25 mouse cellular contexts compared by ENCODE assay signal in the genomic region with DNA sequence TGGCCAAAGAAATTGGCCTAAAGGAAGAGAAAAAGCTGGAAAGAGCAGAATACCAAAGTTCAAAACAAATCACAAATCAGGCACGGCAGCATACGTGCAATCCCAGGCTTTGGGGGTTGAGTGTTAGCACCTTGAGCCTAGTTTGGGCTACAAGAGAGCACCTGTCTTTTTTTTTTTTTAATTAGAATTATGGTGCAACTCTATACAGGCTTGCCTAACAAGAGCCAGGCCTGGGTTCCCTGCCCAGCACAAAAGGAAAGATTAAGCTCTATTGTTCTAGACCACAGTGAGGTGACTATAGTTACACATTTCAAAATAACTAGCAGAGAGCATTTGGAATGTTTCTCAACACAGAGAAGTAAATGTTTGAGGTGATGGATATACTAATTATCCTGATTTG. TPM values are rescaled to one million over a fixed set of nuclear protein-coding genes. Genes with fewer than 3 reads are reported as not detected.
DNase-seq lines count a peak whose midpoint lies in the region; ATAC-seq lines count a peak whose summit lies in the region.
"Had no signal": no experiment of that assay in that cellular context is flagged by ENCODE, and none has a peak within 500 bp of the region (broad histone marks: within the 10 kb centered on the region; RNA-seq: fewer than 3 reads in every experiment).

No protein-coding gene starts in this region.

- no peaks in the 10 kb centered on the region for H3K4me1 ChIP-seq in embryonic facial prominence, embryonic 14.5 days (ENCODE audit: control insufficient read depth, insufficient read depth, low read length)
- H3K4me1 ChIP-seq in embryonic facial prominence, embryonic 10.5 days, result no peaks in the 10 kb centered on the region
- H3K4me1 ChIP-seq: embryonic facial prominence, embryonic 12.5 days; embryonic facial prominence, embryonic 15.5 days; forebrain, embryonic 13.5 days; forebrain, embryonic 15.5 days had no signal

- no peak overlapping the region for H3K27ac ChIP-seq in embryonic facial prominence, embryonic 14.5 days (replicated peaks; ENCODE audit: low read depth, low read length)
- H3K27ac ChIP-seq in embryonic facial prominence, embryonic 10.5 days (replicated peaks), result no peak overlapping the region
- H3K27ac ChIP-seq: embryonic facial prominence, embryonic 12.5 days; embryonic facial prominence, embryonic 15.5 days; forebrain, embryonic 13.5 days; forebrain, embryonic 15.5 days had no signal

- 78% methylated on average over 2 of the region's 2 CpGs for WGBS in embryonic facial prominence, embryonic 14.5 days
- WGBS in embryonic facial prominence, embryonic 10.5 days, result 89% methylated on average over 2 of the region's 2 CpGs

- DNase-seq in embryonic facial prominence, embryonic 14.5 days (ENCODE audit: low spot score), result peak; percentile 9
- DNase-seq in embryonic facial prominence, embryonic 10.5 days (ENCODE audit: low spot score), result no peak
- DNase-seq in 416B (ENCODE audit: low read depth), result peak; percentile 33
- peak; percentile 82 for DNase-seq in fat pad, adult 2 months (ENCODE audit: extremely low read depth, low read depth, low spot score)
- DNase-seq in cerebellum, adult 9-10 months, result no peak
- DNase-seq: adrenal gland, adult 8-10 months; adrenal gland, postnatal 14 days; adrenal gland, postnatal 36 days; cerebellum, adult 11-12 months; cerebellum, adult 2 months; cerebellum, adult 9-11 months; cerebellum, postnatal 14 days; cerebellum, postnatal 36 days; embryo, embryonic 11 days; forebrain, postnatal 0 days had no signal

- H3K9ac ChIP-seq in embryonic facial prominence, embryonic 14.5 days (ENCODE audit: low read depth, low read length), result no peak overlapping the region
- H3K9ac ChIP-seq: embryonic facial prominence, embryonic 12.5 days; embryonic facial prominence, embryonic 15.5 days; forebrain, embryonic 13.5 days; forebrain, embryonic 15.5 days; forebrain, postnatal 0 days had no signal

- no peaks in the 10 kb centered on the region for H3K36me3 ChIP-seq in embryonic facial prominence, embryonic 14.5 days (ENCODE audit: control insufficient read depth, insufficient read depth, low read length)
- no peaks in the 10 kb centered on the region for H3K36me3 ChIP-seq in embryonic facial prominence, embryonic 10.5 days (replicated peaks)
- H3K36me3 ChIP-seq: embryonic facial prominence, embryonic 12.5 days; embryonic facial prominence, embryonic 15.5 days; forebrain, embryonic 15.5 days; G1E had no signal

- ATAC-seq in embryonic facial prominence, embryonic 14.5 days (ENCODE audit: low read depth), result peak; percentile 53; the same call in 1 of the 2 replicates
- ATAC-seq: activated CD4-positive, CD25-positive, alpha-beta regulatory T cell, adult 4 months; forebrain, embryonic 13.5 days; forebrain, embryonic 15.5 days; forebrain, postnatal 0 days; Patski had no signal

- H3K4me2 ChIP-seq in embryonic facial prominence, embryonic 14.5 days (ENCODE audit: low read depth, low read length), result no peak overlapping the region
- H3K4me2 ChIP-seq: embryonic facial prominence, embryonic 12.5 days; embryonic facial prominence, embryonic 15.5 days; forebrain, embryonic 13.5 days; forebrain, embryonic 15.5 days had no signal

- H3K9me3 ChIP-seq in embryonic facial prominence, embryonic 14.5 days (ENCODE audit: control insufficient read depth, low read length), result no peaks in the 10 kb centered on the region
- no peaks in the 10 kb centered on the region for H3K9me3 ChIP-seq in embryonic facial prominence, embryonic 10.5 days
- H3K9me3 ChIP-seq: embryonic facial prominence, embryonic 12.5 days; embryonic facial prominence, embryonic 15.5 days; forebrain, embryonic 13.5 days; forebrain, embryonic 15.5 days; G1E had no signal

- no peaks in the 10 kb centered on the region for H3K27me3 ChIP-seq in embryonic facial prominence, embryonic 14.5 days (replicated peaks; ENCODE audit: control insufficient read depth, insufficient read depth, low read length)
- no peaks in the 10 kb centered on the region for H3K27me3 ChIP-seq in embryonic facial prominence, embryonic 10.5 days (replicated peaks; ENCODE audit: low read depth, poor library complexity, severe bottlenecking)
- H3K27me3 ChIP-seq: embryonic facial prominence, embryonic 12.5 days; embryonic facial prominence, embryonic 15.5 days; forebrain, embryonic 13.5 days; forebrain, embryonic 15.5 days; Patski had no signal

- no peak overlapping the region for H3K4me3 ChIP-seq in embryonic facial prominence, embryonic 14.5 days (ENCODE audit: low read depth, low read length)
- H3K4me3 ChIP-seq in embryonic facial prominence, embryonic 10.5 days, result no peak overlapping the region
- H3K4me3 ChIP-seq: embryonic facial prominence, embryonic 12.5 days; embryonic facial prominence, embryonic 15.5 days; erythroblast, embryonic 14.5 days; forebrain, embryonic 13.5 days; forebrain, embryonic 15.5 days had no signal

RNA-seq across cellular contexts. Expression of a gene that starts 32.8 kb away (rescaled TPM):
- polyA plus RNA-seq in embryonic facial prominence, embryonic 14.5 days (2014; fragmentation: Nextera tagmentation; extraction: Ambion mirVana), result 13.4 and 13.8 TPM in 2 replicates
- 11.4 and 13.0 TPM in 2 replicates for polyA plus RNA-seq in embryonic facial prominence, embryonic 10.5 days (2016; fragmentation: Nextera tagmentation; extraction: Ambion mirVana)

RNA-seq across cellular contexts. Expression of a gene that starts 42.9 kb away (rescaled TPM):
- polyA plus RNA-seq in embryonic facial prominence, embryonic 14.5 days (2014; fragmentation: Nextera tagmentation; extraction: Ambion mirVana), result not detected in 2 replicates
- polyA plus RNA-seq in embryonic facial prominence, embryonic 10.5 days (2016; fragmentation: Nextera tagmentation; extraction: Ambion mirVana), result not detected in 2 replicates
- polyA plus RNA-seq: activated CD4-positive, CD25-positive, alpha-beta regulatory T cell, adult 4 months; C2C12; cerebellum, adult 2 months; embryonic facial prominence, embryonic 12.5 days; embryonic facial prominence, embryonic 15.5 days; erythroblast, embryonic 14.5 days; forebrain, embryonic 11.5 days; forebrain, embryonic 13.5 days; forebrain, embryonic 15.5 days; forebrain, postnatal 0 days; G1E; Patski had no signal

Comparison
In these comparisons a context has a peak if more than half of its experiments do, and no peak if none do; other contexts are left out.
1. DNase-seq: peak in embryonic facial prominence, embryonic 14.5 days (single experiment), 416B (single experiment) and fat pad, adult 2 months (single experiment); none in embryonic facial prominence, embryonic 10.5 days (single experiment) and cerebellum, adult 9-10 months (single experiment).